Mouse (Mus musculus) cerebellum, adult 18-20 months (tissue): ENCODE measurements around the gene Cpxcr1.

Experiments
- DNase-seq, 2 experiments: peaks; one replicate each; pipeline ENCODE4 v3.0.0; 2021

Cpxcr1 gene

GRCm38 (mm10) chrX:116448644-116449043 is at the start of gene Cpxcr1:
Gene Cpxcr1, plus strand, starts transcription at chrX:116448944.
- no peak for DNase-seq
